Mouse (Mus musculus): ENCODE measurements at regions not wholly inside any gene's neighbourhood (a gene's known extent, or its start where the extent isn't known, plus 50 kb on each side); places are given as distances from the start of the nearest gene placed in this dataset.

DNA sequence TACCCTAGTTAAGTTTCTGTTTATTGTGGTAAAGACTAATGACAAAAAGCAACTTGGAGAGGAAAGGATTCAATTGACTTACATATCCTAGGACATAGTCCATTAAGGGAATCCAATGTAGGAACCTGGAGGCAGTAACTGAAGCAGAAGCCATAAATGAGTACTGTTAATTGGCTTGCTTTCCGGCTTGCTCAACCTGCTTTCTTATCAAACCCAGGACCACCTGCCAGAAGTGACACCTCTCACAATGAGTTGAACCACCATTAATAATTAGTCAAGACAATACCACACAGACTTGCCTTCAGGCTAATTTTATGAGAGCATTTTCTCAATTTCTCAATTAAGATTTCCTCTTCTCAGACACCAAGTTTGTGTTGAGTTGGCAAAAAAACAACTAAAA, 148.8 kb downstream of the Ccser2 start:
- 79% methylated on average over 1 of the region's 1 CpGs for WGBS
- Histone ChIP-seq H3K4me3 (ENCODE audit: low read length) (no peak overlapping the region), H3K4me2 (ENCODE audit: low read depth, low read length) (no peak overlapping the region), H3K27ac (ENCODE audit: low read length) (no peak overlapping the region), H3K9me3 (replicated peaks; ENCODE audit: control insufficient read depth, low read length) (no peaks in the 10 kb centered on the region), H3K36me3 (ENCODE audit: control insufficient read depth, insufficient read depth) (no peaks in the 10 kb centered on the region), H3K9ac (ENCODE audit: low read length) (no peak overlapping the region), H3K4me1 (ENCODE audit: control insufficient read depth, insufficient read depth, low read length) (no peaks in the 10 kb centered on the region), H3K27me3 (ENCODE audit: control insufficient read depth, insufficient read depth, low read length) (no peaks in the 10 kb centered on the region)
- no peak for ATAC-seq (replicated peaks; ENCODE audit: extremely low read depth, insufficient read depth, low FRiP score)

DNA sequence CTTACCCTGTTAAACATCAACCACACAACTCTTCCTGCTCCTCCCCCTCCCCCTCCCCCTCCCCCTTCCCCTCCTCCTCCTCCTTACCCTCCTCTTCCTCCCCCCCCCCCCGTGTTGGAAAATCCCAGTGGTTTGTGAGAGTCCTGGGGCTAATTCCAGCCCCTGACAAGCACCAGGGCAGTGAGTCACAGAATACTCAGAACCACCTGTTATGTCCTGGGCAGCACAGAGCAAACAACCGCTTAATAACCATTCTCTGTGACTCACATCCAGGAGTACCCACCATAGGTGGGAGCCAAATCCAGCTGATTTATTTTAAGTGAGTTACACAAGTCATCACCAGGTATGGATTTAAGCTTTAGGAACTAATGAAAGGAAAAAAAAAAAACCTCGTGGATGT, 166.2 kb downstream of the Ccser2 start:
- ATAC-seq (replicated peaks; ENCODE audit: extremely low read depth, insufficient read depth, low FRiP score) = no peak
- Histone ChIP-seq H3K9ac (ENCODE audit: low read length) (no peak overlapping the region), H3K4me2 (ENCODE audit: low read depth, low read length) (no peak overlapping the region), H3K27me3 (ENCODE audit: control insufficient read depth, insufficient read depth, low read length) (no peaks in the 10 kb centered on the region), H3K4me1 (ENCODE audit: control insufficient read depth, insufficient read depth, low read length) (no peaks in the 10 kb centered on the region), H3K4me3 (ENCODE audit: low read length) (no peak overlapping the region), H3K27ac (ENCODE audit: low read length) (no peak overlapping the region), H3K9me3 (replicated peaks; ENCODE audit: control insufficient read depth, low read length) (no peaks in the 10 kb centered on the region; the same call in 1 of the 2 replicates), H3K36me3 (ENCODE audit: control insufficient read depth, insufficient read depth) (no peaks in the 10 kb centered on the region)
- 74% methylated on average over 2 of the region's 3 CpGs for WGBS

DNA sequence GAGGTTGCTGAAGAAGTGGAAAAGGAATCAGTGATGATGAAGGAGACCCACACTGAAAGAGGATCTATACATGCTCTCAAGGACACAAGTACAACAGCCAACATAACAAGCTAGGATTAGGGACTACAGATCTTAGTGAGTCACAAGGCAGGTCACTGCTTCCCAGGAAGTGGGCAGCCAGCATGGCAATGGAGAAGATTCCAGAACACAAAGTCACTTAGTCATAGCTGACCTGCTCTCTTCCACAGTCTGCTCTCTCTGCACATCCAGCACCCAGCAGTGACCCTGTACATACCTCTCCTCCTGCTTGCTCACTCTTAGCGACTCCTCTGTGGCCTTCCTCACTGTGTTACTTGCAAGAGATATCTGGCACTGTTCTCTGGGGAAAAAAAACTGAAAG, 168.8 kb downstream of the Ccser2 start:
- Histone ChIP-seq H3K4me1 (ENCODE audit: control insufficient read depth, insufficient read depth, low read length) (no peaks in the 10 kb centered on the region), H3K27me3 (ENCODE audit: control insufficient read depth, insufficient read depth, low read length) (no peaks in the 10 kb centered on the region), H3K27ac (ENCODE audit: low read length) (no peak overlapping the region), H3K4me3 (ENCODE audit: low read length) (no peak overlapping the region), H3K4me2 (ENCODE audit: low read depth, low read length) (no peak overlapping the region), H3K36me3 (ENCODE audit: control insufficient read depth, insufficient read depth) (no peaks in the 10 kb centered on the region), H3K9me3 (replicated peaks; ENCODE audit: control insufficient read depth, low read length) (no peaks in the 10 kb centered on the region; the same call in 1 of the 2 replicates), H3K9ac (ENCODE audit: low read length) (no peak overlapping the region)
- WGBS = 75% methylated on average over 1 of the region's 1 CpGs
- ATAC-seq (replicated peaks; ENCODE audit: extremely low read depth, insufficient read depth, low FRiP score) = no peak

DNA sequence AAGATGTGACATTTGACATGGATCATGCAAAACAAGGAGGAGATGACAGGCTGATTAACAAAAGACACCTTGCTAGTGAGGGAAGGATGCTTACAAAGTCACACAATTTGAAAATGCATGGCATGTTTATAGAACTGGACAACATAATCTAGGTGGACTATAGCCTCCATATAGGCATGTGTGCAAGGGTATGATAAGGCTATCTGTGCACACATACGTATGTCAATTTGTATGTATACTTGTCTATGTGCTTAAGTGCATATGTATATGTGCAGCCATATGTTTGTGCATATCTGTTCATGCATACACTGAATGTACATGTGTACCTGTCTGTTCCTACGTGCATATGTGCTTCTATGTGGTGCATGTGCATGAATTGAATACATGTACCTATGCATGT, 186.7 kb downstream of the Ccser2 start:
- Histone ChIP-seq H3K9me3 (replicated peaks; ENCODE audit: control insufficient read depth, low read length) (no peaks in the 10 kb centered on the region), H3K27ac (ENCODE audit: low read length) (no peak overlapping the region), H3K4me1 (ENCODE audit: control insufficient read depth, insufficient read depth, low read length) (no peaks in the 10 kb centered on the region), H3K4me3 (ENCODE audit: low read length) (no peak overlapping the region), H3K27me3 (ENCODE audit: control insufficient read depth, insufficient read depth, low read length) (no peaks in the 10 kb centered on the region), H3K4me2 (ENCODE audit: low read depth, low read length) (no peak overlapping the region), H3K36me3 (ENCODE audit: control insufficient read depth, insufficient read depth) (no peaks in the 10 kb centered on the region), H3K9ac (ENCODE audit: low read length) (no peak overlapping the region)
- 84% methylated on average over 2 of the region's 2 CpGs for WGBS
- ATAC-seq (replicated peaks; ENCODE audit: extremely low read depth, insufficient read depth, low FRiP score) = no peak

DNA sequence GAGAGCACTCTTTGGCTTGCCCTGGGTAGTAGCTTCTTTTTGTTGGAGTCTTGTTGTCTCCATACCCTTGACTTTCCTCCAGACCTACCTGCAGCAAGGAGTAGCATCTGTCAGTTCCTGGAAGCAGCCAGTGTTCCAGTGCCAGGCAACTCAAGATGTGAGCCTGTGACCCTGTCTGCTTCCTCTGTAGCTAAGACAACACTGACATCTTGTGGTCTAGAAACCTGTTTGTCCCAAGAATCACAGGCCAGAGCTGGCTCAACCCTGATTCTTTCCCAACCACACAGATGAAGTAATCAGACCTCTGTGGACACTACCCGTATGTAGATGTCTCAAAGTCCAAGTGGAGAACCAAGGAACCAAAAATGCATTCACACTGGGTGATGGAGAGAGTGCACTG, 189.6 kb downstream of the Ccser2 start:
- H3K36me3 ChIP-seq (ENCODE audit: control insufficient read depth, insufficient read depth) = no peaks in the 10 kb centered on the region
- H3K4me1 ChIP-seq (ENCODE audit: control insufficient read depth, insufficient read depth, low read length) = no peaks in the 10 kb centered on the region
- WGBS = 50% methylated on average over 1 of the region's 1 CpGs
- no peak overlapping the region for H3K27ac ChIP-seq (ENCODE audit: low read length)
- no peaks in the 10 kb centered on the region for H3K27me3 ChIP-seq (ENCODE audit: control insufficient read depth, insufficient read depth, low read length)
- H3K4me3 ChIP-seq (ENCODE audit: low read length) = no peak overlapping the region
- ATAC-seq (replicated peaks; ENCODE audit: extremely low read depth, insufficient read depth, low FRiP score) = no peak
- no peaks in the 10 kb centered on the region for H3K9me3 ChIP-seq (replicated peaks; ENCODE audit: control insufficient read depth, low read length)
- no peak overlapping the region for H3K9ac ChIP-seq (ENCODE audit: low read length)
- no peak overlapping the region for H3K4me2 ChIP-seq (ENCODE audit: low read depth, low read length)

DNA sequence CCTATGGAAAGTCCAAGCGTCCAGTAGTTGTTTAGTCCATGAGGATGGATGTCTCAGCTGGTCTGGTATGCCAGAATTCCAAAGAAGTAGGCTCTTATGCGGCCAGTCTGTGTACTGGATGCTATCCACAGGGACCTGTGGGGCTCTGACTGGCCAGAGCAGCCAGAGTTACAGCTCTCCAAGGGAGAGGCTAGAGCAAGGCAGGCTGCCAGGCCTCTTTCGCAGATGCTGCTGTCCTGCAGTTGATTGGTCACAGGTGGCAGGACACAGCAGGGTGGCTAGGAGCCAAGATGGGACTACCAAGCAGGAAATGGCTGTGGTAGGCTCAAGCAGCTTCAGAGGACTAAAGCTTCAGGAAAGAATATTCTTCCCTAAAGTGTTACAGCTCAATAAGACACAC, 194.2 kb downstream of the Ccser2 start:
- WGBS = 40% methylated on average over 3 of the region's 3 CpGs
- no peaks in the 10 kb centered on the region for H3K27me3 ChIP-seq (ENCODE audit: control insufficient read depth, insufficient read depth, low read length)
- no peak overlapping the region for H3K4me3 ChIP-seq (ENCODE audit: low read length)
- no peaks in the 10 kb centered on the region for H3K4me1 ChIP-seq (ENCODE audit: control insufficient read depth, insufficient read depth, low read length)
- H3K9me3 ChIP-seq (replicated peaks; ENCODE audit: control insufficient read depth, low read length) = no peaks in the 10 kb centered on the region
- no peak overlapping the region for H3K27ac ChIP-seq (ENCODE audit: low read length)
- H3K4me2 ChIP-seq (ENCODE audit: low read depth, low read length) = no peak overlapping the region
- no peaks in the 10 kb centered on the region for H3K36me3 ChIP-seq (ENCODE audit: control insufficient read depth, insufficient read depth)
- no peak overlapping the region for H3K9ac ChIP-seq (ENCODE audit: low read length)
- ATAC-seq (replicated peaks; ENCODE audit: extremely low read depth, insufficient read depth, low FRiP score) = peak; percentile 14; the same call in 1 of the 2 replicates

DNA sequence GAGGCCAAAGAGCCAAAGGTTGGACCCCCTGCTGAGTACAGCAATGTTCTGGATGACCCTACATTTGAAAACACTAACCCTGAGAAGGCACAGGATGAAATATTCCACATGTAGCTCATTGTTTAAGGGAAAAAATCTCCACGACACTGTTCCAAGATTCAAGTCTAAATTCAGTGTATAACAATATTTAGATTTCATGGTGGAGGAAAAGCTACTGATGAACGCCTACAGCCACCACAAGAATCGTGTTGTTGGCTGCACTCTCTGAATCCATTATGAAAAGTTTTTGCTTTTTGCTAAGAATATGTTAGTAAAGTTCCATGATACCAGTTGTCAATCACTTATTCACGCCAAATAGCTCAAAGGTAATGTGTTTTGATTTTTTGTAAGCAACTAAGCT, 204.2 kb downstream of the Ccser2 start:
- Histone ChIP-seq H3K4me1 (ENCODE audit: control insufficient read depth, insufficient read depth, low read length) (no peaks in the 10 kb centered on the region), H3K9me3 (replicated peaks; ENCODE audit: control insufficient read depth, low read length) (no peaks in the 10 kb centered on the region), H3K4me3 (ENCODE audit: low read length) (no peak overlapping the region), H3K27me3 (ENCODE audit: control insufficient read depth, insufficient read depth, low read length) (no peaks in the 10 kb centered on the region), H3K4me2 (ENCODE audit: low read depth, low read length) (no peak overlapping the region), H3K27ac (ENCODE audit: low read length) (no peak overlapping the region), H3K9ac (ENCODE audit: low read length) (no peak overlapping the region), H3K36me3 (ENCODE audit: control insufficient read depth, insufficient read depth) (no peaks in the 10 kb centered on the region)
- no peak for ATAC-seq (replicated peaks; ENCODE audit: extremely low read depth, insufficient read depth, low FRiP score)
- 76% methylated on average over 4 of the region's 4 CpGs for WGBS

DNA sequence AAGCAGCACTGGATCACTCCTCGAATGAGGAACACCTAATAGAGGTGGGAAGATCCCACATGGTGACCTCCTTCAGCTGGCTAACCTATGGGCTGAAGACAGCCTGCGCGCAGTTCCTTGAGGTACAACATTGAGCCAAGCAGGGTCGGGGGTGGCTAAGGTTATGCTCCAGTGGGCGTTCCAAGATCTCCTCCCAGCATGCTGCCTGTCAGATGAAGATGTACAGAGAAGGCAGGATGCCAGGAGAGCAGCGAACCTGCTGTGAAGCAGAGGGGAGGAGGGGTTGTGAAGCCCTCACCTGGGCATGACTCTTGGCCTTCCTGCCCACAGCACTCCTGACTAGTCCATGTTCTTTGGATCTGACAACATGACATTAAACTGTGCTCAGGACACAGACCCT, 212.5 kb downstream of the Ccser2 start:
- Histone ChIP-seq H3K36me3 (ENCODE audit: control insufficient read depth, insufficient read depth) (no peaks in the 10 kb centered on the region), H3K4me3 (ENCODE audit: low read length) (no peak overlapping the region), H3K9me3 (replicated peaks; ENCODE audit: control insufficient read depth, low read length) (no peaks in the 10 kb centered on the region), H3K27me3 (ENCODE audit: control insufficient read depth, insufficient read depth, low read length) (no peaks in the 10 kb centered on the region), H3K4me1 (ENCODE audit: control insufficient read depth, insufficient read depth, low read length) (no peaks in the 10 kb centered on the region), H3K9ac (ENCODE audit: low read length) (no peak overlapping the region), H3K27ac (ENCODE audit: low read length) (no peak overlapping the region), H3K4me2 (ENCODE audit: low read depth, low read length) (no peak overlapping the region)
- no peak for ATAC-seq (replicated peaks; ENCODE audit: extremely low read depth, insufficient read depth, low FRiP score)
- WGBS = 70% methylated on average over 6 of the region's 6 CpGs

DNA sequence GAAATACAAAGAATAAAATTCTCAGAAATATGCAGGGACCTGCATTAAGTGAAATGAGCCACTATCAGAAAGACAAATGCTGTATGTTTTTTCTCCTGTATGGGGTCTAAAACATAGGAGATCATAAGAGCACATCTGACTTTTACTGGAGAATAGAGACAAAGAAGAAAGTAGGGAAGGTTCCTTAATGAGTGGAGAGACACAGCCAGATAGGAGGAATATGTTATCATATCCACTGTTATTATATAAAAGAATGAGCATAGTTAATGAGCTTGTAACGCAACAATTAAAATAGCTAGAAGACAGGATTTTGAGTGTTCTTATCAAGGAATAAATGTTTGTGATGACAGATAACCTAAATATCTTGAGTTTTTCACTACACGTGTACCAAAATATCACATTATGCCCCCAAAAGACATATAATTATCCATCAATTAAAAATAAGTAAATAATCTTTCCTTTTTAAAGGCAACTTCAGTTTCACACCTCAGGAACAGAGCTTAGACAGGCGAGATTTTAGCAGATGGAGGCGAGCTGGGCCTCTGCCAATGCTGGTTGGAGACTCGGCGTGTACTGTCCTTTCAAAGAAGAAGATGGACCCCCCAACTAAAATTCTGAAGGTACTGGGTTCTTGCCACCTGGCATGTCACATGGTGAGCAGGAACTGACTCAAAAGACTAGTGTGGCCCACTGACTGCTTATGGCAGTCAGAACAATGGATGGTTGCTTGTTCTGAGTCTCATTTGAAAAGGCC, 220.3 kb downstream of the Ccser2 start:
- H3K9ac ChIP-seq (ENCODE audit: low read length) = no peak overlapping the region
- WGBS = 82% methylated on average over 6 of the region's 6 CpGs
- no peaks in the 10 kb centered on the region for H3K4me1 ChIP-seq (ENCODE audit: control insufficient read depth, insufficient read depth, low read length)
- no peaks in the 10 kb centered on the region for H3K9me3 ChIP-seq (replicated peaks; ENCODE audit: control insufficient read depth, low read length)
- H3K27me3 ChIP-seq (ENCODE audit: control insufficient read depth, insufficient read depth, low read length) = no peaks in the 10 kb centered on the region
- H3K36me3 ChIP-seq (ENCODE audit: control insufficient read depth, insufficient read depth) = no peaks in the 10 kb centered on the region
- no peak for ATAC-seq (replicated peaks; ENCODE audit: extremely low read depth, insufficient read depth, low FRiP score)
- no peak overlapping the region for H3K27ac ChIP-seq (ENCODE audit: low read length)
- no peak overlapping the region for H3K4me3 ChIP-seq (ENCODE audit: low read length)
- H3K4me2 ChIP-seq (ENCODE audit: low read depth, low read length) = no peak overlapping the region
